Mouse (Mus musculus): ENCODE measurements around the gene 1700056E22Rik.

GRCm38 (mm10) chr1:184083166-184083565 is 49.1 kb upstream of the 1700056E22Rik start:
- TF ChIP-seq CTCF (IDR thresholded peaks at IDR 0.05; ENCODE audit: control insufficient read depth, insufficient read depth, insufficient read length): no peak
- no peak for TF ChIP-seq USF1 (IDR thresholded peaks at IDR 0.05; ENCODE audit: low read depth)
- no peak for TF ChIP-seq MYOD1 (IDR thresholded peaks at IDR 0.05; ENCODE audit: control insufficient read depth, insufficient read length, low read depth)

Measured in C2C12 (cell line).